Mouse (Mus musculus): ENCODE data around the gene Miga1.

Gene Miga1

DNA sequence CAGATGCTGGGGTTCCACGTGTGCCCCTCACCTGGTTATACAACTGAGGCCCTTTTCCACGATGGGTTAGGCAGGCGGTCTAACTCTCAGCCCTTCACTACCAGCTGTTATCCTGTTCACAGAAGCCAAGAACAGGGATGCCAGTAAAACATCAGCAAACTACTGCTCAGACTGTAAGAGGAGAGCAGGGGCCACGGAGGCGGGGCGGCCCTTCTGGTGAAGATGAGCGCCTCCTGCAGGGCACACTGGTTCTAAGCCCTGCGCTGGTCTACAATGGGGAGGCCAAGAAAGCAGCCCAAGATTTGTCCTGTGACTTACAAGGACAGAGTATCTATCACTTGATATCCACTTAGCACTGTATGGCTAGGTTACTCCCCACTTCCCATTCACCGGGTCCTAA lies 52.4 kb downstream of the Miga1 start:
- no peak for DNase-seq (ENCODE audit: low read depth, low spot score)

GRCm38 (mm10) chr3:152284759-152285158 lies 55.4 kb downstream of the Miga1 start:
- DNase-seq (ENCODE audit: low read depth, low spot score): no peak

- no peak for DNase-seq (ENCODE audit: low read depth, low spot score)
Measured at GRCm38 (mm10) chr3:152284306-152284705, 55.9 kb downstream of the Miga1 start.

GRCm38 (mm10) chr3:152282126-152282525 lies 58.1 kb downstream of the Miga1 start:
- no peak for DNase-seq (ENCODE audit: low read depth, low spot score)

- no peak for DNase-seq (ENCODE audit: low read depth, low spot score)
Measured at GRCm38 (mm10) chr3:152278431-152278830, 61.8 kb downstream of the Miga1 start.

GRCm38 (mm10) chr3:152277912-152278311 lies 62.3 kb downstream of the Miga1 start:
- no peak for DNase-seq (ENCODE audit: low read depth, low spot score)

GRCm38 (mm10) chr3:152276935-152277334 lies 63.3 kb downstream of the Miga1 start:
- no peak for DNase-seq (ENCODE audit: low read depth, low spot score)

- DNase-seq (ENCODE audit: low read depth, low spot score): no peak
Measured at GRCm38 (mm10) chr3:152275008-152275407, 65.2 kb downstream of the Miga1 start.

GRCm38 (mm10) chr3:152272974-152273685 lies 67.1 kb downstream of the Miga1 start:
- DNase-seq (ENCODE audit: low read depth, low spot score): no peak

GRCm38 (mm10) chr3:152271876-152272275 lies 68.3 kb downstream of the Miga1 start:
- no peak for DNase-seq (ENCODE audit: low read depth, low spot score)

- DNase-seq (ENCODE audit: low read depth, low spot score): no peak
Measured at GRCm38 (mm10) chr3:152271071-152271710, 69.0 kb downstream of the Miga1 start.

DNA sequence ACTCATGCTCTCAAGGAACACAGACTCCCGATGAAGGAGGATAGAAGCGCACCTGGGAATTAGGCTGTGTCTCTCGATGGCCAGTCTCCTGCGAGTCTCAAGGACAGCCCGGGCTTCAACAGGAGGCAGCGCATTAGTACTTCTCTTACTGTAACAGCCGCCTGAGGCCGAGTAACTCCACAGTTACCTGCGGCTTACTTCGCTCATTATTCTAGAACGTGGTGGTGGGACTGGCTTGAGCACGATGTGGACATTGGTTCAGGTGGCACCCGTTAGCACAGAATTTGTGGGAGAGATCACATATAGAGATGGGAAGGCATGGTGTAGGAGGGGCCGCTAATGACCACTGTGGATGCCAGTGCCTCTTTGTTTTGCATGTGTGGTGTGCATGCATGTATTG lies 72.1 kb downstream of the Miga1 start:
- no peak for DNase-seq (ENCODE audit: low read depth, low spot score)

- no peak for DNase-seq (ENCODE audit: low read depth, low spot score)
Measured at GRCm38 (mm10) chr3:152266036-152266421, 74.2 kb downstream of the Miga1 start, which contains the start of gene Nexn. Gene Nexn (minus strand): TSS chr3:152266350.

- DNase-seq (ENCODE audit: low read depth, low spot score): no peak
Measured at GRCm38 (mm10) chr3:152265351-152266035, 74.7 kb downstream of the Miga1 start.

- DNase-seq (ENCODE audit: low read depth, low spot score): no peak
Measured at GRCm38 (mm10) chr3:152264830-152265229, 75.4 kb downstream of the Miga1 start.

- no peak for DNase-seq (ENCODE audit: low read depth, low spot score)
Measured at GRCm38 (mm10) chr3:152264374-152264773, 75.8 kb downstream of the Miga1 start.

- no peak for DNase-seq (ENCODE audit: low read depth, low spot score)
Measured at GRCm38 (mm10) chr3:152261948-152262347, 78.3 kb downstream of the Miga1 start.

GRCm38 (mm10) chr3:152261436-152261835 lies 78.8 kb downstream of the Miga1 start:
- DNase-seq (ENCODE audit: low read depth, low spot score): no peak

DNA sequence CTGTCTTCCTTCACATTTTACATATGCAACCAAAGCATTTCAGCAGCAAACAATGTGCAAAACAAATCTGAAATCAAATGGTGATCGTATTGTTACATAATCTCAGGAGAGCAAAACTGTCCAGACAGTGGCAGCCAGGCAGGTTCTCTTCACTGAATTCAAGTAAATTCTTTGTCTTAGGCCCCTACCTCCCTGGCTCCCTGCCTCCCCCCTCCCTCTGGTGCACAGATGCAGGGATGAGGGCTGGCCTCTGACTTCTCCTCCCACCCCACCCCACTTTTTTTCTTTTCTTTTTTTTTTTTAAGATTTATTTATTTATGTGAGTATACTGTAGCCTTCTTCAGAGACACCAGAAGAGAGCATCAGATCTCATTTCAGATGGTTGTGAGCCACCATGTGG lies 79.8 kb downstream of the Miga1 start:
- no peak for DNase-seq (ENCODE audit: low read depth, low spot score)

DNA sequence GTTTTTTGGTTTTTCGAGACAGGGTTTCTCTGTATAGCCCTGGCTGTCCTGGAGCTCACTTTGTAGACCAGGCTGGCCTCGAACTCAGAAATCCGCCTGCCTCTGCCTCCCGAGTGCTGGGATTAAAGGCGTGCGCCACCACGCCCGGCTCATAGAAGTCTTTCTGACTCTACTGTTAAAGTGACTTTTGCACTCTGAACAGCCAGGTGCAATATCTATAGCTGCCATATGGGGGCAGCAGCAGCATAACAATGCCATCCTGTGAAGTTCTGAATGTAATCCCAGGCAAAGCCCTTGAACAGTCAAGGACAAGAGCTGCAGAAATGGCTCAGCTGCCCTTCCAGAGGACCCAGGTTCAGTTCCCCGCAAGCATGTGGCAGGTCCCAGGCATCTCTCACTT lies 80.8 kb downstream of the Miga1 start:
- DNase-seq (ENCODE audit: low read depth, low spot score): peak; percentile 84

DNA sequence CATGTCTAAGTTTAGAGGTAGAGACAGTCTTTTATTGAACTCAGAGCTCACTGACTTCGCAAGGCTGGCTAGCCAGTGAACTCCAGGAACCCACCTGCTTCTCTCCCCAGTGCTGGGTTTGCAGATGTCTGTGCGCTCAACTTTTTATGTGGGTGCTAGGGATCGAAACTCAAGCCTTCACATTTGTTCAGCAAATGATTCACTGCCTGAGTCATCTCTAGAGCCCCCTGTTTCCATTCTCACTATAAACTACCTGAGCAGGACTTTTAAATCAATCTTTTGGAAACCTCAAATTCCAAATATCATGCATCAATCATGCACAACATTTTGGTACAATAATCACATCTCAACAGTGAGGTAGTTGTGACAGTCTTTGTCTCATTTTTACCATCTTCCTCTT lies 82.7 kb downstream of the Miga1 start:
- no peak for DNase-seq (ENCODE audit: low read depth, low spot score)

- no peak for DNase-seq (ENCODE audit: low read depth, low spot score)
Measured at GRCm38 (mm10) chr3:152250487-152250886, 89.7 kb downstream of the Miga1 start.

GRCm38 (mm10) chr3:152247708-152248107 lies 92.5 kb downstream of the Miga1 start:
- no peak for DNase-seq (ENCODE audit: low read depth, low spot score)

Data from A20 (cell line).